Mouse (Mus musculus) heart, postnatal 0 days (tissue): Measurements from ENCODE around the gene Il22ra1. TPM values are rescaled to one million over a fixed set of nuclear protein-coding genes. Genes with fewer than 3 reads are reported as not detected.
A peak's percentile ranks its signal among the peaks of the same experiment; 100 is the strongest.

ENCODE experiments used
- ATAC-seq: fragments of 200-750 bp; cut with Nextera tagmentation; 2 replicates; pipeline ENCODE4 v1.8.0; 2017; ENCODE audit warnings: low read depth, moderate number of reproducible peaks, moderate library complexity; ENCODE audit not compliant: insufficient read depth
- DNase-seq: peaks from one replicate; pipeline ENCODE4 v3.0.0-alpha.2; 2016; ENCODE audit warnings: low spot score
- H3K27ac ChIP-seq: fragments of 300-500 bp; sonication (generic); 2 replicates; pipeline ENCODE4 v1.5.1; 2014; ENCODE audit warnings: low read depth, mild to moderate bottlenecking
- H3K27me3 ChIP-seq: fragments of 300-500 bp; sonication (generic); 2 replicates; pipeline ENCODE4 v1.6.1; 2014; ENCODE audit warnings: low read length, mixed read lengths; ENCODE audit not compliant: control insufficient read depth, insufficient read depth
- H3K36me3 ChIP-seq: fragments of 300-500 bp; sonication (generic); replicated peaks from 2 replicates; pipeline ENCODE4 v1.6.1; 2014; ENCODE audit warnings: low read length, mixed read lengths; ENCODE audit not compliant: control insufficient read depth, insufficient read depth
- H3K4me1 ChIP-seq: fragments of 300-500 bp; sonication (generic); 2 replicates; pipeline ENCODE4 v1.6.1; 2014; ENCODE audit warnings: antibody characterized with exemption; ENCODE audit not compliant: control insufficient read depth, insufficient read depth
- H3K4me2 ChIP-seq: fragments of 300-500 bp; sonication (generic); 2 replicates; pipeline ENCODE4 v1.6.1; 2014; ENCODE audit warnings: low read depth, mild to moderate bottlenecking, low read length, moderate library complexity
- H3K4me3 ChIP-seq: fragments of 300-500 bp; sonication (generic); 2 replicates; pipeline ENCODE4 v1.5.1; 2014; ENCODE audit warnings: low read depth, low read length
- H3K9ac ChIP-seq: fragments of 300-500 bp; sonication (generic); replicated peaks from 2 replicates; pipeline ENCODE4 v1.6.1; 2014; ENCODE audit warnings: low read depth, low read length, mixed read lengths
- H3K9me3 ChIP-seq: fragments of 300-500 bp; sonication (generic); replicated peaks from 2 replicates; pipeline ENCODE4 v1.6.1; 2016; ENCODE audit warnings: low read length; ENCODE audit not compliant: control insufficient read depth
- CTCF ChIP-seq: IDR thresholded peaks from 2 replicates; pipeline ENCODE4 v1.5.1; 2016; ENCODE audit warnings: antibody characterized with exemption, control low read depth, low read depth
- EP300 ChIP-seq: IDR thresholded peaks from 2 replicates; pipeline ENCODE4 v1.6.1; 2016; ENCODE audit warnings: antibody characterized with exemption, low read depth
- whole genome bisulfite sequencing: fragments of 180-500 bp; shearing (Covaris S2); extraction: QIAGEN DNeasy Blood & Tissue Kit; methylation state at CpG from one replicate; pipeline ENCODE4 v1.1.7; 2014; 5-methylcytosine and 5-hydroxymethylcytosine counted together
- polyA plus RNA-seq: library from polyadenylated mRNA; unstranded; fragments of >200 nt; fragmentation: Nextera tagmentation; extraction: Ambion mirVana; gene quantifications from 2 replicates; pipeline ENCODE4 v1.2.1, GENCODE M21; 2015
- total RNA-seq: library from RNA; depleted of rRNA; stranded (reverse); fragments of >200 nt; gene quantifications from 2 replicates; pipeline ENCODE4 v1.2.3, GENCODE M21; 2014; ENCODE audit warnings: low replicate concordance

The Il22ra1 gene
- total and polyA plus RNA-seq, 2 experiments from 2014 or later: not detected

DNA sequence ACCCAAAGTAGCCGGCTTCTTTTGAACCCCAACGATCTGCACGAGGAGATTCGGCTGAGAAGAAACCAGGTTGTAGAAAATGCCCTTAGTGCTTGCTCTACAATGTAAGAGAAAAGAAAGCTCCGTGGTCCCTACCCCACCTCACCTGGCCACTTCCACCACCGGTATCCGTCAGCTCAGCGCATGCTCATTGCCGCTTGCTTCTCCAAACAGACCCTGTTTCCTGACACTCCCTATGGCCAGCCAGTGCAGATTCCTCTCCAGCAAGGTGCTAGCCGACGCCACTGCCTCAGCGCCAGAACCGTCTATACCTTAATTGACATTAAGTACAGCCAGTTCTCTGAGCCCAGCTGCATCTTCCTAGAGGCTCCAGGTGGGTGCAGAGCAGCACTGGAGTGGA, 24.5 kb upstream of the Il22ra1 start:
- no peak overlapping the region for H3K27ac ChIP-seq
- H3K27me3 ChIP-seq: 0 out of 2 replicates have a peak, but pooled peaks cover 4% of the 10 kb centered on the region
- DNase-seq (no peak), ATAC-seq (no peak)
- WGBS: 66% methylated on average over 13 of the region's 13 CpGs
- TF ChIP-seq CTCF: no peak
- no peak for TF ChIP-seq EP300
- no peaks in the 10 kb centered on the region for H3K9me3 ChIP-seq
- no peak overlapping the region for H3K4me3 ChIP-seq
- no peak overlapping the region for H3K9ac ChIP-seq
- H3K4me1 ChIP-seq: no peaks in the 10 kb centered on the region; the same call in 1 of the 2 replicates
- H3K36me3 ChIP-seq: 0 out of 2 replicates have a peak, but pooled peaks cover 3% of the 10 kb centered on the region
- 0 out of 2 replicates have a peak overlapping the region, but pooled peaks have one; percentile 9 for H3K4me2 ChIP-seq

- H3K36me3 ChIP-seq: 0 out of 2 replicates have a peak, but pooled peaks cover 3% of the 10 kb centered on the region
- no peaks in the 10 kb centered on the region for H3K9me3 ChIP-seq
- no peak overlapping the region for H3K9ac ChIP-seq
- ATAC-seq (peak; percentile 37; the same call in 1 of the 2 replicates), DNase-seq (peak; percentile 40)
- no peaks in the 10 kb centered on the region; the same call in 1 of the 2 replicates for H3K4me1 ChIP-seq
- H3K4me2 ChIP-seq: no peak overlapping the region
- H3K27ac ChIP-seq: no peak overlapping the region
- TF ChIP-seq EP300 (peak; percentile 31; the same call in 1 of the 2 replicates), CTCF (no peak)
- 0 out of 2 replicates have a peak, but pooled peaks cover 4% of the 10 kb centered on the region for H3K27me3 ChIP-seq
- no peak overlapping the region for H3K4me3 ChIP-seq
- WGBS: 32% methylated on average over 6 of the region's 6 CpGs
Measured at GRCm38 (mm10) chr4:135704016-135704415, 24.0 kb upstream of the Il22ra1 start.

- Histone ChIP-seq H3K27ac (no peak overlapping the region), H3K4me2 (no peak overlapping the region), H3K4me1 (no peaks in the 10 kb centered on the region; the same call in 1 of the 2 replicates), H3K9me3 (no peaks in the 10 kb centered on the region), H3K27me3 (0 out of 2 replicates have a peak, but pooled peaks cover 4% of the 10 kb centered on the region), H3K36me3 (0 out of 2 replicates have a peak, but pooled peaks cover 3% of the 10 kb centered on the region), H3K9ac (no peak overlapping the region), H3K4me3 (no peak overlapping the region)
- 84% methylated on average over 6 of the region's 6 CpGs for WGBS
- DNase-seq (no peak), ATAC-seq (no peak)
- TF ChIP-seq CTCF (no peak), EP300 (no peak)
Measured at GRCm38 (mm10) chr4:135706045-135706444, 21.9 kb upstream of the Il22ra1 start.

- H3K36me3 ChIP-seq: 0 out of 2 replicates have a peak, but pooled peaks cover 3% of the 10 kb centered on the region
- DNase-seq: peak; percentile 64
- TF ChIP-seq EP300: no peak
- TF ChIP-seq CTCF: peak; percentile 66
- no peaks in the 10 kb centered on the region for H3K4me1 ChIP-seq
- peak overlapping the region; percentile 55 for H3K4me2 ChIP-seq
- peak; percentile 76 for ATAC-seq
- H3K9ac ChIP-seq: no peak overlapping the region
- peak overlapping the region; percentile 31 for H3K4me3 ChIP-seq
- H3K27me3 ChIP-seq: no peaks in the 10 kb centered on the region
- 9% methylated on average over 8 of the region's 8 CpGs for WGBS
- H3K9me3 ChIP-seq: 0 out of 2 replicates have a peak, but pooled peaks cover 2% of the 10 kb centered on the region
- H3K27ac ChIP-seq: no peak overlapping the region
Measured at GRCm38 (mm10) chr4:135709072-135709564, 18.9 kb upstream of the Il22ra1 start.

- Histone ChIP-seq H3K4me2 (no peak overlapping the region), H3K9me3 (0 out of 2 replicates have a peak, but pooled peaks cover 3% of the 10 kb centered on the region), H3K4me3 (no peak overlapping the region), H3K27me3 (no peaks in the 10 kb centered on the region), H3K4me1 (no peaks in the 10 kb centered on the region), H3K36me3 (0 out of 2 replicates have a peak, but pooled peaks cover 3% of the 10 kb centered on the region), H3K27ac (no peak overlapping the region), H3K9ac (no peak overlapping the region)
- 69% methylated on average over 11 of the region's 11 CpGs for WGBS
- ATAC-seq (no peak), DNase-seq (no peak)
- TF ChIP-seq EP300 (no peak), CTCF (no peak)
Measured at GRCm38 (mm10) chr4:135709621-135710020, 18.4 kb upstream of the Il22ra1 start.

- Histone ChIP-seq H3K27me3 (no peaks in the 10 kb centered on the region), H3K4me1 (no peaks in the 10 kb centered on the region), H3K36me3 (no peaks in the 10 kb centered on the region), H3K9me3 (0 out of 2 replicates have a peak, but pooled peaks cover 3% of the 10 kb centered on the region), H3K9ac (no peak overlapping the region), H3K4me3 (no peak overlapping the region), H3K4me2 (no peak overlapping the region), H3K27ac (no peak overlapping the region)
- no peak for ATAC-seq
- TF ChIP-seq EP300 (no peak), CTCF (no peak)
- no peak for DNase-seq
- 49% methylated on average over 3 of the region's 3 CpGs for WGBS
Measured at GRCm38 (mm10) chr4:135710392-135710791, 17.6 kb upstream of the Il22ra1 start.
